Mouse (Mus musculus) heart, embryonic 16.5 days (tissue): ENCODE data around the gene Fgf22. TPM values are rescaled to one million over a fixed set of nuclear protein-coding genes. Genes with fewer than 3 reads are reported as not detected.

Experiments used
- ATAC-seq: fragments of 200-750 bp; cut with Nextera tagmentation; replicated peaks from 2 replicates; pipeline ENCODE4 v1.8.0; 2017; ENCODE audit warnings: moderate number of reproducible peaks; ENCODE audit not compliant: insufficient read depth, low FRiP score; ENCODE audit errors: extremely low read depth
- H3K27ac ChIP-seq: fragments of 300-500 bp; sonication (generic); 2 replicates; pipeline ENCODE4 v1.5.1; 2014; ENCODE audit warnings: mild to moderate bottlenecking, low read length, control low read depth, moderate library complexity
- H3K27me3 ChIP-seq: fragments of 300-500 bp; sonication (generic); 2 replicates; pipeline ENCODE4 v1.6.1; 2014; ENCODE audit warnings: low read length, mixed read lengths; ENCODE audit not compliant: control insufficient read depth, insufficient read depth
- H3K36me3 ChIP-seq: fragments of 300-500 bp; sonication (generic); 2 replicates; pipeline ENCODE4 v1.6.1; 2014; ENCODE audit not compliant: control insufficient read depth, insufficient read depth
- H3K4me1 ChIP-seq: fragments of 300-500 bp; sonication (generic); 2 replicates; pipeline ENCODE4 v1.6.1; 2014; ENCODE audit warnings: low read length, mixed read lengths; ENCODE audit not compliant: control insufficient read depth, insufficient read depth
- H3K4me2 ChIP-seq: fragments of 300-500 bp; sonication (generic); 2 replicates; pipeline ENCODE4 v1.6.1; 2014; ENCODE audit warnings: low read depth, mild to moderate bottlenecking, control low read depth, low read length
- H3K4me3 ChIP-seq: fragments of 300-500 bp; sonication (generic); 2 replicates; pipeline ENCODE4 v1.5.1; 2014; ENCODE audit warnings: mild to moderate bottlenecking, control low read depth, low read length
- H3K9ac ChIP-seq: fragments of 300-500 bp; sonication (generic); 2 replicates; pipeline ENCODE4 v1.6.1; 2014; ENCODE audit warnings: low read length, control low read depth
- H3K9me3 ChIP-seq: fragments of 300-500 bp; sonication (generic); replicated peaks from 2 replicates; pipeline ENCODE4 v1.6.1; 2016; ENCODE audit warnings: low read length; ENCODE audit not compliant: control insufficient read depth
- WGBS: fragments of 180-500 bp; shearing (Covaris S2); extraction: QIAGEN DNeasy Blood & Tissue Kit; methylation state at CpG from one replicate; pipeline ENCODE4 v1.1.7; 2014; 5-methylcytosine and 5-hydroxymethylcytosine counted together
- polyA plus RNA-seq: library from polyadenylated mRNA; unstranded; fragments of >200 nt; fragmentation: Nextera tagmentation; extraction: Ambion mirVana; gene quantifications from 2 replicates; pipeline ENCODE4 v1.2.1, GENCODE M21; 2015

Fgf22 gene
- polyA plus RNA-seq, 1 experiment from 2014 or later, result 0.13 TPM

GRCm38 (mm10) chr10:79798289-79798928, 43.5 kb downstream of the Fgf22 start:
- no peaks in the 10 kb centered on the region for H3K27me3 ChIP-seq
- H3K9me3 ChIP-seq, result no peaks in the 10 kb centered on the region
- H3K27ac ChIP-seq, result no peak overlapping the region; the same call in 1 of the 2 replicates
- WGBS, result 85% methylated on average over 12 of the region's 12 CpGs
- H3K36me3 ChIP-seq, result no peaks in the 10 kb centered on the region
- no peak for ATAC-seq
- H3K4me1 ChIP-seq, result peaks cover 26% of the 10 kb centered on the region
- no peak overlapping the region for H3K9ac ChIP-seq
- H3K4me3 ChIP-seq, result no peak overlapping the region
- H3K4me2 ChIP-seq, result no peak overlapping the region

DNA sequence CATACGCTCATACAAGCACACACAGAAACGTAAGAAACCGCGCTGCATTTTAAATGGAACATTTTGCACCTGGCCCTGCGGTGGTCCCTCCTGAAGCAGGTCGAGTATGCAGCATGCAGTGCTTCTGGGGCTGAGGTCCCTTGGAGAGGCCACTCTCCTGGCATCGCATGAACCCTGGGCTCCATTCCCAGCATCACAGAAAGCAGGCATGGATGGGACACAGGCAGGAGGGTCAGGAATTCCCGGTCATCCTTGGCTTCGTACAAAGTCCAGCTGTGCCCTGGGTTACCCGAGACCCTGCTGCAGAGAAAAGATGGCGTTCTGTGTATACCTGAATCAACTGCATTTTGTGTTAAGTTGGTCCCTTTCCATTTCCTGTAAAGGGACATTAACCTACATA, 45.6 kb downstream of the Fgf22 start:
- WGBS, result 74% methylated on average over 11 of the region's 11 CpGs
- H3K27ac ChIP-seq, result no peak overlapping the region
- H3K4me1 ChIP-seq, result peaks cover 16% of the 10 kb centered on the region

GRCm38 (mm10) chr10:79801837-79802236, 47.0 kb downstream of the Fgf22 start:
- Histone ChIP-seq H3K4me2 (no peak overlapping the region), H3K9ac (no peak overlapping the region), H3K27me3 (no peaks in the 10 kb centered on the region), H3K27ac (no peak overlapping the region), H3K36me3 (no peaks in the 10 kb centered on the region), H3K9me3 (no peaks in the 10 kb centered on the region), H3K4me1 (peaks cover 16% of the 10 kb centered on the region), H3K4me3 (no peak overlapping the region)
- WGBS, result 36% methylated on average over 3 of the region's 3 CpGs
- ATAC-seq, result no peak

More for the DNA sequence above, 45.6 kb downstream of the Fgf22 start:
- Histone ChIP-seq H3K4me2 (no peak overlapping the region), H3K9me3 (no peaks in the 10 kb centered on the region), H3K4me3 (no peak overlapping the region), H3K36me3 (no peaks in the 10 kb centered on the region), H3K9ac (no peak overlapping the region), H3K27me3 (no peaks in the 10 kb centered on the region)
- ATAC-seq, result no peak

DNA sequence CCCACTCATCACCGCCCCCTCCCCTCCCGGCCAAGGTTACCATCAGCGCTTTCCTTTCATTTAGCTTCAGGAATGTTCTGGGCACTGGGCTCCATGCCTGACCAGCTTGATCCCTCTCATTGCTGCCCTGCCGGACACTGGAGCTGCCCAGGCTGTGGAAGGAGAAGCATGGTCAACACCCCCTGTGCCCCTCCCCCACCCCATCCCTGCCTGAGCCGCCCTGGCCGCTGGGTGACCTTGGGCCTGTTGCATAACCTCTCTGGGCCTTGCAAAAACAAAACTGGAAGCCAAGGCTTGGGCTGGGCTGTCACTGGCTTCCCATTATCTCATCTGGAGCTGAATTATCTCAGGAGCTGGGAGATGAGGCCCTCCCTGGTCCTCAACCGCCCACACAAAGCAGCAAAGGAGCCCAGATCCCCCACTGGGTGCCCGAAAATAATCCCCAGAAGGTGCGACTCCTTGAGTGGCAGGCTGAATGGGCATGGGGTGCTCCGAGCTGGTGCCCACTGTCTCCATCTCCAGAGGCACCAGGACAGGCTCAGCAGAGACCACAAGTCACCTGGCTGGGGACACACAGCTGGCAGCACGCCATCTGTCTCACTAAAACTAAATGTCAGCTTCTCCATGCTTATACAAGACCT, 47.6 kb downstream of the Fgf22 start:
- Histone ChIP-seq H3K9me3 (no peaks in the 10 kb centered on the region), H3K9ac (0 out of 2 replicates have a peak overlapping the region, but pooled peaks have one; percentile 6), H3K4me2 (no peak overlapping the region), H3K27me3 (no peaks in the 10 kb centered on the region), H3K4me3 (no peak overlapping the region), H3K27ac (no peak overlapping the region), H3K36me3 (no peaks in the 10 kb centered on the region), H3K4me1 (peaks cover 13% of the 10 kb centered on the region)
- peak; percentile 14; the same call in 1 of the 2 replicates for ATAC-seq
- WGBS, result 30% methylated on average over 11 of the region's 11 CpGs

- Histone ChIP-seq H3K4me3 (no peak overlapping the region), H3K4me2 (no peak overlapping the region; the same call in 1 of the 2 replicates), H3K27ac (no peak overlapping the region), H3K9me3 (no peaks in the 10 kb centered on the region), H3K27me3 (no peaks in the 10 kb centered on the region), H3K36me3 (no peaks in the 10 kb centered on the region), H3K4me1 (peaks cover 13% of the 10 kb centered on the region), H3K9ac (no peak overlapping the region)
- ATAC-seq, result no peak
- 26% methylated on average over 29 of the region's 29 CpGs for WGBS
Measured at GRCm38 (mm10) chr10:79803716-79804323, 48.9 kb downstream of the Fgf22 start.

GRCm38 (mm10) chr10:79805636-79806035, 50.8 kb downstream of the Fgf22 start:
- WGBS, result 44% methylated on average over 11 of the region's 11 CpGs

DNA sequence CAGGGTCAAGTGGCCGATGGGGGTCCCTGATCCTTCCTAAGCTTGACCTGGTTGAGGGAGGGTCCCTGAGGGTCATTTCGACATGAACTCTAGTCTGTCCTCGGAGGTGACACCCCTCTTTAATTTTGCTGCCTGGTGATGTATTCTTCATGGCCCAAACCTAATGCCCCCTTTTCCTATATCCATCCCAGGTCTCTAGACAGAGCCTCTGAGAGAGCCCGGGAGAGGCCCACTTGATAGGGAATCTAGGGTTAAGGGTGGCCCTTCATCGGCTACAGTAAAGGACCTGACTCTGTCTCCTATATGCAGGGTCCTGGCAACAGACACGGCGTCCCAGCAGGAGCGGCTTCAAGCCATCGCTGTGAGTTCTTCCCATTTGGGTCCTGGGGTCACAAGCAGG, 51.5 kb downstream of the Fgf22 start:
- H3K9ac ChIP-seq, result peak overlapping the region; percentile 17; the same call in 1 of the 2 replicates
- H3K27ac ChIP-seq, result peak overlapping the region; percentile 84
- no peaks in the 10 kb centered on the region for H3K27me3 ChIP-seq
- 74% methylated on average over 9 of the region's 9 CpGs for WGBS
- H3K4me3 ChIP-seq, result peak overlapping the region; percentile 8
- H3K36me3 ChIP-seq, result no peaks in the 10 kb centered on the region
- ATAC-seq, result no peak
- peaks cover 13% of the 10 kb centered on the region for H3K4me1 ChIP-seq
- no peaks in the 10 kb centered on the region for H3K9me3 ChIP-seq
- H3K4me2 ChIP-seq, result peak overlapping the region; percentile 43

More at GRCm38 (mm10) chr10:79805636-79806035, 50.8 kb downstream of the Fgf22 start:
- Histone ChIP-seq H3K36me3 (no peaks in the 10 kb centered on the region), H3K9me3 (no peaks in the 10 kb centered on the region), H3K4me2 (peak overlapping the region; percentile 43), H3K27ac (peak overlapping the region; percentile 84), H3K4me3 (peak overlapping the region; percentile 8; the same call in 1 of the 2 replicates), H3K9ac (no peak overlapping the region; the same call in 1 of the 2 replicates), H3K27me3 (no peaks in the 10 kb centered on the region), H3K4me1 (peaks cover 13% of the 10 kb centered on the region)
- peak; percentile 59 for ATAC-seq

- peak overlapping the region; percentile 27 for H3K4me3 ChIP-seq
- H3K9me3 ChIP-seq, result no peaks in the 10 kb centered on the region
- H3K9ac ChIP-seq, result no peak overlapping the region
- H3K27me3 ChIP-seq, result no peaks in the 10 kb centered on the region
- no peak; the same call in 1 of the 2 replicates for ATAC-seq
- peak overlapping the region; percentile 84 for H3K27ac ChIP-seq
- H3K36me3 ChIP-seq, result no peaks in the 10 kb centered on the region
- peaks cover 13% of the 10 kb centered on the region for H3K4me1 ChIP-seq
- peak overlapping the region; percentile 43 for H3K4me2 ChIP-seq
- WGBS, result 70% methylated on average over 10 of the region's 10 CpGs
Measured at GRCm38 (mm10) chr10:79806972-79807371, 52.1 kb downstream of the Fgf22 start.

- Histone ChIP-seq H3K27ac (peak overlapping the region; percentile 84), H3K4me2 (peak overlapping the region; percentile 43), H3K9ac (no peak overlapping the region), H3K9me3 (no peaks in the 10 kb centered on the region), H3K27me3 (no peaks in the 10 kb centered on the region), H3K4me3 (no peak overlapping the region; the same call in 1 of the 2 replicates), H3K4me1 (peaks cover 5% of the 10 kb centered on the region; the same call in 1 of the 2 replicates), H3K36me3 (no peaks in the 10 kb centered on the region)
- WGBS, result 63% methylated on average over 11 of the region's 11 CpGs
- ATAC-seq, result peak; percentile 12; the same call in 1 of the 2 replicates
Measured at GRCm38 (mm10) chr10:79807826-79808225, 53.0 kb downstream of the Fgf22 start.
